Mouse (Mus musculus): ENCODE data around the gene Rnh1. TPM values are rescaled to one million over a fixed set of nuclear protein-coding genes. Genes with fewer than 3 reads are reported as not detected.

The Rnh1 gene
- 41.0 and 51.8 TPM in 2 replicates for total RNA-seq (2017)

DNA sequence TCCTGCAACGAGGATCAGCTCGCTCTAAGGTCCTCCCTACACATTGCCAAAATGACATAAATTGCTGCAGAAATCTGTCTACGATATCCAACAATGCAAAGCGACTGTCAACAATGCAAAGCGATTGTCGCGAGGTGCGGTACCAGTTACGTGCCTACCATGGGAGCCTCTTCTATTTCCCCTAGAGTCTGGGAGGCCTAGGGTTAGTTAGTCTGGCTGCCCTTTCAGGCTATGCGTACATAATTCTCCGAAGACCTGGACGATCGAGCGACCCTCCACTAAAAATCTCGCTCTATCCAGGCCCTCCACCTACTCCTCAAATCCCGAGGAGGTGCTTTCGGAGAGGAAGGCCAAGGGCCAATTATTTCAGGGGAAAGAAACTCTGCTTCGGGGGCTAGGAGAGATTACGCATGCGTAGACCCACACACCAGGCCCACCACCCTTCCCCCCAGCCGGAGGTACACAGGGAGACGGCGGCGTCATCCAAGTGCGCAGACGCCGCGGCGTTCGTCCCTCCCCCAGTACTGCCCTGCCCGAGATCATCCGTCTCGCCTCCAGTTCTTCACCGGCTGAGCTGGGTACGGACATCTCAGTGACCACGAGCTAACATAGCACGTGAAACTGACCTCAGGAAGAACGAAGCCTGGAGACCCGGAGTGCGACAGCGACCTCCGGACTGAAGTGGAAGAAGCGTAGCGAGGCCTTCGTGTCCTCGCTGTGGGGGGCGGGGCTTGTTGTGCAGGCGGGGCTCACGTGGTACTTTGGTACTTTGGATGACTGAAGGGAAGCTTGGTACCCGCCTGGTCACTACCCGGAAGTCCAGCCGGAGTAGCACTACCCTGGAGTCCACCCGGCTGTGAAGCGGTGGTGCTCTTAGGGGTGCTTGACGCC is at the start of gene Rnh1:
Gene Rnh1 (minus strand): TSS at position 742 of the 891 bp plus-strand sequence.
- ATAC-seq (ENCODE audit: extremely low read depth, insufficient number of reproducible peaks, low FRiP score, poor library complexity, severe bottlenecking): peak; percentile 78

DNA sequence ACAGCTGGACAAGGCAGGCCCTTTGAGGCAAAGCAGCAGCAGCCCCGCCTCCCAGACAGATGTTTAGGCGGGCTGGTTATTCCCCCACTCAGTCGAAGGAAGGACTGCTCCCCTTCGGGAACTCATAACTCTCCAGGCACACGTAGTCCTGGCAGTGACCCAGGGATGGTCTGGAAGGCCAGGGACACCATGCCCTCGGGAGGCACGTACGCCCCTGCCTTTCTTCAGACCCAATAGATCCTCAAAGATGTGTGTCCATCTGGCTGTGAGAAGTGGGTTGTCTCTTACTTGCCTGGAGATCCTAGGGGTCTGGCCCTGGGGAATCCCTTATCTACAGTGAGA is 49.4 kb upstream of the Rnh1 start:
- ATAC-seq (ENCODE audit: extremely low read depth, insufficient number of reproducible peaks, low FRiP score, poor library complexity, severe bottlenecking): no peak

DNA sequence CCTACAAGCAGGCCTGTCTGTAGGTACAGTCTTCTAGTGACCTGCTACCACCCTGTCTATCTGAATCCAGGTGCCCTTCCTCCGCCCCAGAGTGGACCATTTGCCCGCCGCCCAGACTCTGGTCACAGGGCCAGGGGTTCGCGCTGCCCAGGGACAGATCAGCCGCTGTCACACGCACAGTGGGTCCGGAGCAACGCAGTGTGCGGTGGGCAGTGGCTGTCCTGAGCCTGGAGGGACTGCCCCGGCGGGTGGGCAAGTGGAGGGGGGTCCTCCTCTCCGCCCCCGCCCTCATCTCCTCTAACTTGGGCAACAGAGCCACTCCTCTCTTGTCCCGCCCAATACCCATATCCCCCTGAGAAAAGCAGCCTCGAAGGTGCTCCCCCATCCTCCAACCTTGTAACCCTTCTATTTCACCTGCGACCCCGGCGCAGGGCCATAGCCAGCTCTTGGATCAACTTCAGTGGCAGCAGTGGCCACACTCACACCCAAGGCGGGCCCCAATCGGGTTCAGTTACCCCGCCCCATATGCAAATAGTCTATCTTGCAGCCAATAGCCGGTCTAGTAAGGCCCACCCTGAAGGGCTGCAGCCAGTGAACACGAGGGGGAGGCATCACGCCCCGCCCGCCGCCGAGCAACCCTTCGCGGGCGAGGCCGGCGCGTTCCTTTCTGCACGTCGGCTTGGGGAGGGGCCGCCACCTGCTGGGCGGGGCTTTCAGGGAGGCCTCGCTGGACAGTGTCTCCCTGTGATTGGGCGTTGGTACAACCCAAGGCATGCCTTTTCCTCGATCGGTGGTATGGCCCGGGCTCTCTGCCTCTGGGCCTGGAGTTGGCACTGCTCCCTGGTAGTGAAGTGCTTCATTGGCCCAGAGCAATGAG is 48.8 kb upstream of the Rnh1 start:
- peak; percentile 83 for ATAC-seq (ENCODE audit: extremely low read depth, insufficient number of reproducible peaks, low FRiP score, poor library complexity, severe bottlenecking)

DNA sequence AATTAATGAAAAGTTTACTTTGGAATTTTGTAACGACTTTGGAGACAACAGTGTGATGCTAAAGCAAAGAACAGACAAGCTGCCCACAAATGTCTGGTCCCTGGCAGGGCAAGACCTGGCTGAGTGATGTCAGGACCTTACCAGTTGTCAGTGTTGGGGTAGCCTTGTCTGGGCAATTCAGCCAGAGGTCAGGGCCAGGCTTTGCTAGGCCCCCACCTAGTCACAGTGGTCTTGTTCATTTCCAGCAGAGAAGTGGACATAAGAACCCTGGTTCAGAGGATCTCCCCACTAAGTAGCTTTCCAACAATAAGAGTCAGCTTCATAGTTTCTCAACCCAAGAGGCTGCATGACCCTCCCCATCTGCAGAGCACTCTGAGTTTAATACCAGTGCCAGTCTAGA is 47.7 kb upstream of the Rnh1 start:
- ATAC-seq (ENCODE audit: extremely low read depth, insufficient number of reproducible peaks, low FRiP score, poor library complexity, severe bottlenecking): no peak

DNA sequence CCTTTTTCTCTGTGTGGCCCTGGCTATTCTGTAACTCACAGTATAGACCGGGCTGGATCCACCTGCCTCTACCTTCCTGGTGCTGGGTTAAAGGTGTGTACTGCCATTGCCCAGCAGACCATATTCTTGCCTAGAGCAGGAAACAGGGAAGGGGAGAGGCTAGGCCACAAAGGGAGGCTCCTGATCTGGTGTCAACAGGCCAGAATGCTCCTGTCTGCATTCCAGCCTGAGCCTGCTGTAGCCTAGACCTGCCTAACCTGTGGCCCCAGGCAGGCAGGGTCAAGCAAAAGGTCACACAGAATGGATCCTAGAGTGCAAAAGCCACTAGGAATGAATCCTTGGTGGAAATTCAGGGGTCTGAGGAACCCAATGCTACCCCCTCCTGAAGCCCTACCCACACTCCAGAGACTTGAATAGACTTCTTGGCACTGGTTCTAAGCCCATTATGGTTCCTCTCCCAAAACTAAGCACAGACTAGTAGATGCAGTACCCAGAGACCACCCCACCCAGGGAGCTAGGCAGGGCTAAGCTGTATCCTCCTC is 47.0 kb upstream of the Rnh1 start:
- ATAC-seq (ENCODE audit: extremely low read depth, insufficient number of reproducible peaks, low FRiP score, poor library complexity, severe bottlenecking): no peak

DNA sequence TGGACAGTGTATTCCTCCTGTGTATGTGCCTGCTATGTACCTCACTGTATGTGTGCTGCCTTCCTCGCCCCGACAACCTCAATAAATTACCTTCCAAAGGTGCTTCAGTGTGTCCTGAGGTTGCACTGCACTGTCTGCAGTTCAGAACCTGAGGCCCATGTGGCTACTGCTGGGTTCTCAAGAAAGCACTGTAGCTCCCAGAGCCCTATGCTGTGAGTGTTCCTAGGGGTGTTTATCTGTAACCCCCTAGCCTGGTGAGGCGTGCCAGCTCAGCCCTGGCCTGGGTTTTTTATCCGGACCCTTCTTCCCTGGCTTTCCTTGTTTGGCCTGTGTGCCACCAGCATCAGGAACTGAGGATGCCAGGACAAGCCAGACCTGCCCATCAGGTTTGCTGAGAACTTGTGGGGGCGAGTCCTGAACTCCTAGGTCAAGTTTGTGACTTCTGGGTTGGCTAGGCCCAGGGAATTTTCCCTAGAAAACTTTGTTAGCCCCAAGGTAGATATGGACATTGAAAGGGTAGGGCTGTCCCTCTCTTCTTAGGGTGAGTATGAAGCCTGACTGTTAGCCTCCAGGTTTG is 46.0 kb upstream of the Rnh1 start:
- no peak for ATAC-seq (ENCODE audit: extremely low read depth, insufficient number of reproducible peaks, low FRiP score, poor library complexity, severe bottlenecking)

DNA sequence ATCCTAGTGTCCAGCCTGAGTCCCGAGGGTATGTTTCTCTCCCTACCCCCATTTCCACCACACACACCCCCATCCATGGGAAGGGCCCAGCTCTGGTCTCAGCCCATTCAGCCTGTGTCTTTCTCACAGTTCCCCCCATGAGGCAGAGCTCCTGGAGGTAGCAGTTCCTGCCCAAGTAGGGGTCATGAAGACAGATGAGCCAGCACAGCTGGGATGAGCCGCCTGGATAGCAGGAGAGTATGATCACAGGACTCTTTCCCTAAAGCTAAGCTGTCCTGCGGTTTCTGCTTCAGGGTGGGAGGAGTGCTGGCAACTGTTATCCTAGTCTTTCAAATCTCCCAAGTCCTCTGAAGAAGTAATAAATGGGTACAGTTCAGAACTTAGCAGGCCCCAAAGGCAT is 45.5 kb upstream of the Rnh1 start:
- ATAC-seq (ENCODE audit: extremely low read depth, insufficient number of reproducible peaks, low FRiP score, poor library complexity, severe bottlenecking): no peak

DNA sequence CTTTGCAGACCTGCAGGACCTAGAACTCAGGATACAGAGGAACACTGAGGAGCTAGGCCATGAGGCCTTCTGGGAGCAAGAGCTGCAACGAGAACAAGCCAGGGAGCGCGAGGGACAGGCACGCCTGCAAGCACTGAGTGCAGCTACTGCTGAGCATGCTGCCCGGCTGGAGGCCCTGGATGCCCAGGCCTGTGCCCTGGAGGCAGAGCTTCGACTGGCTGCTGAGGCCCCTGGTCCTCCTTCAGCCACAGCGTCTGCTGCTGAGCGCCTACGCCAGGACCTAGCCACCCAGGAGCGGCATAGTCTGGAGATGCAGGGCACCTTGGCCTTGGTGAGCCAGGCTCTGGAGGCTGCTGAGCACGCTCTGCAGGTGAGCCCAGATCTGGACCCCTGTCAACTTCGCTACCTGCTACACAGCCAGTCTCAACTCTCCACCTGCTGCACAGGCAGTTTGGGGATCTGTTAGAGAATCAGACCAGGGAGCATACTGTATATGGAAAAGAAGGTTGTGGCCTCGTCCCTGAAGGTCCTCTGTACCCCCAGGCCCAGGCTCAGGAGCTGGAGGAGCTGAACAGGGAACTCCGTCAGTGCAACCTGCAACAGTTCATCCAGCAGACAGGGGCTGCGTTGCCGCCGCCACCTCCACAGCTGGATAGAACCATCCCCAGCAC is 44.8 kb upstream of the Rnh1 start:
- no peak for ATAC-seq (ENCODE audit: extremely low read depth, insufficient number of reproducible peaks, low FRiP score, poor library complexity, severe bottlenecking)

DNA sequence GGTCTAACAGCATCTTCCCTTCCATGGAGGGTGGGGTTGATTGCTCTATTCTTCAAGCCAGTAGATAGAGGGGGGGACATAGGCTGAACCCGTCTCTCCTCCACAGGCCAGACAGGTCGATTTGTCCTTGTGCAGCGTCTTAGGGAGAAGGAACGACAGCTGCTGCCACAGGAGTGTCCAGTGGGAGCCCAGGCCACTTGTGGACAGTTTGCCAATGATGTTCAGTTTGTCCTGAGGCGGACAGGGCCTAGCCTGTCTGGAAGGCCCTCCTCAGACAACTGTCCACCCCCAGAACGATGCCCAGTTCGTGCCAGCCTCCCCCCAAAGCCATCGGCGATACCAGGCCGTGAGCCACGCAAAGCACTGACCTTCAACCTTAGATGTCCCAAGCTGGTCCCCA is 44.2 kb upstream of the Rnh1 start:
- ATAC-seq (ENCODE audit: extremely low read depth, insufficient number of reproducible peaks, low FRiP score, poor library complexity, severe bottlenecking): no peak

DNA sequence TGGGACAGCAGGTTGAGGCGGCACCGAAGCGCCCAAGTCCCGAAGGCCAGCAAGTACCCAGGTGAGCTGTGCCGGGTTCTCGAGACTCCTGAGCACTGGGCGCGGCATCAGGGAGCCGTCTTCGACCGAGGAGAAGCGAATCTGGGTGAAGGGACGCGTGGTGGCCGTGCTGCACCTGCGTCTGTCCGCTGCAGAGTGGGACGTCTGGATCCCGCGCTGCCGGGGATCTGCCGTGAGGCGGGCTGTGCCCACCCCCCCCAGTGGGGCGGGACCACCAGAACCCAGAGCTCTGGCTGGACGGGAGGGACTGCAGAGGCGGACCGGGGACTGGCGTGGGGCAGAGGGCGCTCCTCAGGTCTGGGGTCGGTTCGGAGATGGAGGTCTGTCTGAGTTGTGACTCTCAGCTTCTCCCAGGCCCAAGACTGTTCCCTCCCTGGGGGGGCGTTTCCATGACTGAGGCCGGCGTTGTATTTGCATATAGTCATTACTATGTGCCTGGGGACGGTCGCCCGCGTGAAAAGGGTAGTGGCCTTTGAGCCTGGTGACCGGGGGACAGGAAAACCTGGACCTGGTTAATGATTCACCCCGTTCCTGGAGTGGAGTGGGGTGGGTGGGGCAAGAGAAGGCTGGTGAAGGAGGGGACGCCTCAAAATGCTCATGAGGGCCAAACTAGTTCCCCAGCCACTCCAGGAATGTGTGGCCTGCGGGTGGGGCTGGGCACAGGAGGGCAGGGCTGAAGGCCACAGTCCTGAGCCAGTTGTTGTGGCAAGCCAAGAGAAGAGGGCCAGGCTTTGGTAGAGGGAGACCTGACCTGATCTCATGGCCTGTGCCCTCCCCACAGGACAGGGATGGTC is 43.5 kb upstream of the Rnh1 start:
- ATAC-seq (ENCODE audit: extremely low read depth, insufficient number of reproducible peaks, low FRiP score, poor library complexity, severe bottlenecking): no peak

DNA sequence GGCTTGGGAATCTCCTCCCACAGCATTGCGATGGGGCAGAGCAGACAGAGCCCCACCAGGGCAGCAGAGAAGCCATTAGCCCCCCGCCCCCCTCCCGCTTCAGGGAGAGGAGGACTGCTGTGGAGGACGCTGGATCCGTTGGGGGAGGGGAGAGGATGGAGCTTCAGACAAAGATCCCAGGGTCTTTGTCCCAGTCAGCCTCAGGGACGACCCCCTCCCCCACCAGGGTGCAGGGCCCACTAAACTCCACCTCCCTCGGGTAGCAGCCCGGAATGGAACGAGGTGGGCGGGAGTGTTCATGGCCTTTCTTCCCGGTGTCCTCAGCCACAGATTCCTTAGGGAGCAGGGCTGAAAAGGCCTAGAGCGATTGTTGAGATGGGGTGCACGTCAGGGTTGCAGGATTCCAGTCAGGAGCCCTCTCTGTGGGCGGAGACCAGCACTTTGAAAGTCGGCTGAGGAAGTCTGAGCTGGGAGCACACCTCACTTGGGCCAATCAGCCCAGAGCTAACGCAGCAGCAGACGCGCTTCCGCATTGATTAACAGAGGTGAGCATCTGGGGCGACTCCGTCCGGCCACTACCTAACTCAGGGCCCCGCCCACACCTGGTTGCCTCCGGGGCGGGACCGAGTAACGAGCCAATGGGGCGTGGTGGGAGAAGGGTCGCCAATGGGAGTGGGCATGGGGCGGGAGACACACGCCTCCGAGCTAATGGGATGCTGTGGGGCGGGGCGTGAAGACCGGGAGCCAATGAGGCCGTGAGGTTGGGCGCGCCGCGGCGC is 42.6 kb upstream of the Rnh1 start, which contains the start of gene Rassf7:
Gene Rassf7 (plus strand): TSS at position 760 of the 779 bp plus-strand sequence.
- peak; percentile 92 for ATAC-seq (ENCODE audit: extremely low read depth, insufficient number of reproducible peaks, low FRiP score, poor library complexity, severe bottlenecking)

DNA sequence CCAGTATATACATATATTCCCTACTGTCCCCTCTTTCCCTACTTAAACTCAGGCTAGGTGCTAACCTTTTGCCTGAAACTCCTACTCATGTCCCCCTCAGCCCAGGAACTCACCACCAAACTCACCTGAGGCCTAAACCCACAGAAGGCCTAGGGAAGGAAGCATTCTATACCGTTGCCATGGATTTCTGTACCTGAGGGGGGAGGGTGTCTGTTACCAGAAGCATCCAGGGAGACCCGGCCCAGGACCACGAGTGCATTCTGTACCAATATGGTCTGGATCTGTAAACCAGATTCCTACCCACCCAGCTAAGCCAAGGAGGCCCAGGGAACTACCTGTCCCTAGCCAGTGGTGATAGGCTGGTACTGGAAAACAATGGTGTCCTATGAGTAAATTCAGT is 41.7 kb upstream of the Rnh1 start:
- no peak for ATAC-seq (ENCODE audit: extremely low read depth, insufficient number of reproducible peaks, low FRiP score, poor library complexity, severe bottlenecking)

DNA sequence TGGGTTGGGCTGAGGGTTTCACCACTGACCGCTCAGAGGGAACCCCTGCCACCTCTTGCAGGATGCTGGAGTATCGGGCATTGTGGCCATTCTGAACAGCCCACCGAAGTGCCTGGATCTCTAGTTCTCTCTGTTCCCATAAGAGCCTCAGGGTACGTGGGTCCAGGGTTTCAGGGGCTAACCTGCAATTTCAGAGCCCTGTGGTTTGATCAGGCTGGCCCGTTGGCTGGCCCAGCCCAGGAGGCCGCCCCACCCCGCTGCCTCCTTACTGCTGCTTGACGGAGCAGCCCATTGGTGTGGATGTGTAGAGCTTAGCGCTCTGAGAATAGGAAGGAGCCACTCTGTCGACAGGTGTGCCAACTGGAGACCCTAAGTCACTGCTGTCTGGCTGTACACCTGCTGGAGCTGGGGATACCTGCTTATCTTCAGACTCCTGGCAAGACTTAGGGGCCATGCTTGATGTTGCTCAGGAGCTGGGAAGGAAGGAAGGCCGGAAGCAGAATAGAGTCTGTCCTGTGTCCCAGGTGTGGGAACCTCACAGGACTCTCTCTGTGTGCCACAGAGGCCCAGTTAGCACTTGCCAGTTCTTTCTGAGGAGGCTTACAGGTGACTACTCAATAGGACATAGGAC is 41.1 kb upstream of the Rnh1 start, which contains the start of gene Lmntd2:
Gene Lmntd2 (minus strand): TSS at position 476 of the 631 bp plus-strand sequence.
- no peak for ATAC-seq (ENCODE audit: extremely low read depth, insufficient number of reproducible peaks, low FRiP score, poor library complexity, severe bottlenecking)

DNA sequence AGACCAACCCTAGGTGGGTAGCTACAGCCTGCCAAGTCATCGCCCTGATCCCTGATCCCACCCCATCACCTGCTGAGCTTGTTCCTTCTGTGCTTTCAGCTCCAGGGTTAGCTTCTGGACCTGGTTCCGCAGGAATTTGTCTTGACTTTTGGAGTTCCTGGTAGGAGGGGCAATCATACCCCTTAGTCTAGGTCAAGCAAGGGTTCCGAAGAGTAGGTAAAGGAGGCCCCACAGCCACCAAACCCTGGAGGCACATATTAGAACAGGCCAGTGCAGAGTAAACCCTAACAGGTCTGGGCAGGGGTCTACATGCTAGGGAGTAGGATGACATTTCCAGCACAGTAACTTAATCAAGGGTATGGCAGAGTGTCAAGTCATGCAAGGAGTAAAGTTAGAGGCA is 40.5 kb upstream of the Rnh1 start:
- no peak for ATAC-seq (ENCODE audit: extremely low read depth, insufficient number of reproducible peaks, low FRiP score, poor library complexity, severe bottlenecking)

DNA sequence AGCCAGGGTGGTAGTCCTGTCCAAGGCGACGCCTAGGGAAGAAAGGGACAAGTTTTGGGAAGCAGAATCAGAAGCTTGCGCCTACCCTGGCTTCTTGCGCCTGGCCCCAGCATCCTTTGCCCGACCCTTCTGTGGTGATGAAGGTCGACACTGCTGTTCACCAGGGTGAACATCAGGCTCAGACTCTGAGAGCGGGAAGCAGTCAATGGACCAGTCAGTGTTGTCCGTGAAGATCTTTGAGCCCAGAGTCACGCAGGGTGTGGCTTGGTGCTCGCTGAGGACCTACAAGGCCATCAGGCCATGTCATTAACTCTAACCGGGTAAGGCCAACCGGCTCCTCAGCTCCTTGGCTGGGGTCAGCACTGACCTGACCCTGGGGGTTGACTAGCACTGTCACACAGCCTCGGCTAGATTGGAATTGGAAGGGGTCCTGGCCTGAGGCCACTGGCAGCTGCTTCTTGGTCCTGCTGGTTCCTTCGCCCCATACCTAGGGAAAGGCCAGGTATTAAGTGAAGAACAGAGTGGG is 38.0 kb upstream of the Rnh1 start:
- ATAC-seq (ENCODE audit: extremely low read depth, insufficient number of reproducible peaks, low FRiP score, poor library complexity, severe bottlenecking): no peak

DNA sequence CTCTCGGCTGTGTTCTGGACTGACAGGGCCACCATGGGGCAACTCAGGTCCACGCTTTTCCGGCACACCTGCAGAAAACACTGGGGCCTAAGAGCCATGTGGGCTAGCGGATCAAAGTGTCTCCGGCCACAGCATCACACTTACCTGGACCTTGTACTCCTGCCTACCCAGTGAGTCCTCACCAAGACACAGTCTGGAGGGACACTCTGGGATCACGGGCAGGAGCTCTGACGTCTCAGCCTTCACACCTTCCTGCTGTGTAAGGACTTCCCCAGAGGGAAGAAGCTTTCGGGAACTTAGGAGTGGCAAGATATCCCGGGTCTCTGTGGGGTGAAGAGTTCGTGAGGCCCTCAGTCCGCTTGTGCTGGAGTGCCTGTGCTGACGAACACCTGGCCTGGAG is 37.5 kb upstream of the Rnh1 start:
- ATAC-seq (ENCODE audit: extremely low read depth, insufficient number of reproducible peaks, low FRiP score, poor library complexity, severe bottlenecking): no peak

DNA sequence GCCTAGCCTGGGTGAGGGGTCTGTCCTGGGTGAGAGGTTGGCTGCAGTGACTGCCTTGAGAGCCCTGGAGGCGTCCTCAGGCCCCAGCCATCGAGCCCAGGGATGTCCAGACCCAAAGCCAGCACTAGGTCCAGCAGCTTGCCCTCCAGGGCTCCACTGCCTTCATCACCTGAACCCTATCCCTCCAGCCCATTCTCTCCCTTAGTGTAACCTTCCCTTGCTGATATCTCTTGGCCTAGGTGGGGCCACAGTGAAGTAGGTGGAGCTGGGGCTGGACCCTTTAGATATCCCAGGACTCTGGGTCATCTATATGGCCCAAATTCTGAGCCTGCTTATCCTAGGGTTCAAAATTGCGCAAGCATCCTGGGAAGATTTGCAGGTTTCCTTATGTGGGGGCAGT is 36.9 kb upstream of the Rnh1 start:
- no peak for ATAC-seq (ENCODE audit: extremely low read depth, insufficient number of reproducible peaks, low FRiP score, poor library complexity, severe bottlenecking)
